Mouse (Mus musculus) forebrain, embryonic 14.5 days (tissue): ENCODE results near the gene Eif4ebp2. TPM values are rescaled to one million over a fixed set of nuclear protein-coding genes. Genes with fewer than 3 reads are reported as not detected.
A peak's percentile ranks its signal among the peaks of the same experiment; 100 is the strongest.

Source experiments
- ATAC-seq: fragments of 200-750 bp; cut with Nextera tagmentation; 2 replicates; pipeline ENCODE4 v1.8.0; 2017; ENCODE audit warnings: mild to moderate bottlenecking, moderate library complexity
- DNase-seq: peaks from one replicate; pipeline ENCODE4 v3.0.0-alpha.2; 2015; ENCODE audit warnings: low spot score
- H3K27ac ChIP-seq: fragments of 300-500 bp; sonication (generic); 2 replicates; pipeline ENCODE4 v1.5.1; 2014; ENCODE audit warnings: low read depth, mild to moderate bottlenecking, control low read depth, low read length, moderate library complexity
- H3K27me3 ChIP-seq: fragments of 300-500 bp; sonication (generic); replicated peaks from 2 replicates; pipeline ENCODE4 v1.6.1; 2014; ENCODE audit warnings: low read length, control low read depth, mixed read lengths; ENCODE audit not compliant: control insufficient read depth, insufficient read depth
- H3K36me3 ChIP-seq: fragments of 300-500 bp; sonication (generic); 2 replicates; pipeline ENCODE4 v1.6.1; 2014; ENCODE audit warnings: low read length, control low read depth; ENCODE audit not compliant: control insufficient read depth, insufficient read depth
- H3K4me1 ChIP-seq: fragments of 300-500 bp; sonication (generic); 2 replicates; pipeline ENCODE4 v1.6.1; 2014; ENCODE audit warnings: antibody characterized with exemption, low read length, control low read depth; ENCODE audit not compliant: control insufficient read depth, insufficient read depth
- H3K4me2 ChIP-seq: fragments of 300-500 bp; sonication (generic); 2 replicates; pipeline ENCODE4 v1.6.1; 2014; ENCODE audit warnings: mild to moderate bottlenecking, control low read depth, low read length
- H3K4me3 ChIP-seq: fragments of 300-500 bp; sonication (generic); 2 replicates; pipeline ENCODE4 v1.5.1; 2014; ENCODE audit warnings: low read depth, low read length, control low read depth
- H3K9ac ChIP-seq: fragments of 300-500 bp; sonication (generic); 2 replicates; pipeline ENCODE4 v1.6.1; 2014; ENCODE audit warnings: mild to moderate bottlenecking, low read length, control low read depth, moderate library complexity
- H3K9me3 ChIP-seq: fragments of 300-500 bp; sonication (generic); replicated peaks from 2 replicates; pipeline ENCODE4 v1.6.1; 2016; ENCODE audit warnings: low read length, control low read depth, mixed read lengths; ENCODE audit not compliant: control insufficient read depth
- WGBS: fragments of 180-500 bp; shearing (Covaris S2); extraction: QIAGEN DNeasy Blood & Tissue Kit; methylation state at CpG from one replicate; pipeline ENCODE4 v1.1.7; 2014; 5-methylcytosine and 5-hydroxymethylcytosine counted together
- polyA plus RNA-seq: library from polyadenylated mRNA; unstranded; fragments of >200 nt; fragmentation: Nextera tagmentation; extraction: Ambion mirVana; gene quantifications from 2 replicates; pipeline ENCODE4 v1.2.1, GENCODE M21; 2014

Gene Eif4ebp2
- polyA plus RNA-seq, 1 experiment from 2014 or later: 50.0 TPM

DNA sequence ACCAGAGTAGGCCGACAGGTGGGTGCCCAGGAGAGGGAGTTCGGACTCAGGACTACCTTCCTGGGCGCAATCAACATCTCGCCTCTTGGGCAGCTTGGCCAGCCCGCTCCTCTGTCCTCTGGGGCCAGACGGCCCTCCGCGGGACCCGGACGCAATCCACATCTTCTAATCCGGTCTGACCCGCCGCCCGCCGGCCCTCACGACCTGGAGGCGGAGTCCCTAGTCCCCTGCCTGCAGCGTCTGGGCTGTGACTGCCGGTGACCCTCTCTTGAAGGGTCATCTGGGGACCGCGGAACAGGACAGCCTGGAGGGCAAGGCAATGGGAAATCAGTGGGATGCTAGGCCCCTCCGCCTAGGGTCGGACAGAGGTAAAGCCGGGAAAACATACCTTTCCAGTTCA lies 33.3 kb downstream of the Eif4ebp2 start:
- H3K9me3 ChIP-seq: no peaks in the 10 kb centered on the region
- peaks cover 38% of the 10 kb centered on the region for H3K27me3 ChIP-seq
- no peak overlapping the region for H3K9ac ChIP-seq
- no peaks in the 10 kb centered on the region for H3K36me3 ChIP-seq
- DNase-seq (no peak), ATAC-seq (no peak)
- peaks cover under 1% of the 10 kb centered on the region; the same call in 1 of the 2 replicates for H3K4me1 ChIP-seq
- H3K4me3 ChIP-seq: no peak overlapping the region
- WGBS: 6% methylated on average over 24 of the region's 24 CpGs
- no peak overlapping the region for H3K27ac ChIP-seq
- H3K4me2 ChIP-seq: no peak overlapping the region

DNA sequence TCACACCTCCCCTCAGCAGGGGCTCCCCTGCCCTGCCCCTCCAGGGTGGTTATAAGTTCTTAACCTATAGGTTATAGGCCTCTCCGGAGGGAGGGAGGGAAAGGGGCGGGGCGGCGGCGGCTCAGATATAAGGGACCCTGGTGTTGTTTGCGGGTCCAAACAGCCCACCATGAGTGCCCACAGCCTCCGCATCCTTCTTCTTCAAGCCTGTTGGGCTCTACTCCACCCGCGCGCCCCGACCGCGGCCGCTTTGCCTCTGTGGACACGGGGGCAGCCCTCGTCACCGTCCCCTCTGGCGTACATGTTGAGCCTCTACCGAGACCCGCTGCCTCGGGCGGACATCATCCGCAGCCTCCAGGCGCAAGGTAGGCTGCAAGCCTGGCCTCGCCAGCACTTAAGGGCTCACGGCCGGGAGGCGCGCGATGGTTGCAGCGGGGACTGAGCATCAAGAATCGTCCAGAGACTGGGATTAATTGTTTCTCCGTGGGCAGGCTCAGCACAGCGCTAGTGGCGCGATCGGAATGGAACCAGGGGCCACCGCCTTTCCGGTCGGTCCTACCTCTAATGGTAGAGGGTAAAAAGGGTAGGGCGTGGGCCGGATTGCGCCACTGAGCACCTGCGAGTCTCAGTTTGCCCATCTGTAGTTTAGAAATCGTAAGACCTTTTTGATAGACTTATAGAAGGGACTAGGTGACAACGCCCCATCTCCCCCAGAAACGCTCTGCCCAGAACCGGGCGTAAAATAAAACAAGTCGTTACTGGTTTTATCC lies 34.1 kb downstream of the Eif4ebp2 start:
- Histone ChIP-seq H3K27ac (no peak overlapping the region), H3K4me2 (peak overlapping the region; percentile 83), H3K4me3 (peak overlapping the region; percentile 35), H3K9ac (peak overlapping the region; percentile 58), H3K27me3 (peaks cover 38% of the 10 kb centered on the region), H3K9me3 (no peaks in the 10 kb centered on the region), H3K4me1 (no peaks in the 10 kb centered on the region), H3K36me3 (no peaks in the 10 kb centered on the region)
- DNase-seq (peak; percentile 45), ATAC-seq (0 out of 2 replicates have a peak, but pooled peaks have one; percentile 32)
- WGBS: 5% methylated on average over 45 of the region's 50 CpGs

DNA sequence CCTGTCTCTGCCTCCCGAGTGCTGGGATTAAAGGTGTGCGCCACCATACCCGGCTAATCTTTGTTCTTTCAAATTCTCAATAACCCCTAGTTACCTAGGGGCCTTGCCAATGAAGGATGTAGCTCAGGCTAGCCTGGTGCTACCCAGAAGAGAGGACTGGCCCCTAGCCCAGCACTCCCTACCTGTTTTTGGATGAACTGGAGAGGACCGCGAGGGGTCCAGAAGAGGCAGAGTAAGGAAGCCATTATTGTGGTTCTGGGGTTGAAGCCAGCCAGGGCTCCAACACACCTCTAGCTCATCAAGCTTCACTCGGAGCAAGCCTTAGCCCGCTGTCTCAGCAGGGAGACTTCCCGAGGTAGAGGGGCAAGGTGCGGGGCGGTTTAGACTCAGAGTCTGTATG lies 34.8 kb downstream of the Eif4ebp2 start, which contains the start of gene Nodal:
Gene Nodal (plus strand): TSS at position 301 of the 400 bp plus-strand sequence.
- Histone ChIP-seq H3K4me1 (no peaks in the 10 kb centered on the region), H3K4me2 (peak within 1 kb of the TSS; percentile 83), H3K27ac (no peak within 1 kb of the TSS), H3K9me3 (no peaks in the 10 kb centered on the region), H3K9ac (peak within 1 kb of the TSS; percentile 58), H3K27me3 (peaks cover 38% of the 10 kb centered on the region), H3K4me3 (peak within 1 kb of the TSS; percentile 35), H3K36me3 (no peaks in the 10 kb centered on the region)
- WGBS: 27% methylated on average over 10 of the region's 10 CpGs
- ATAC-seq (no peak), DNase-seq (no peak)

DNA sequence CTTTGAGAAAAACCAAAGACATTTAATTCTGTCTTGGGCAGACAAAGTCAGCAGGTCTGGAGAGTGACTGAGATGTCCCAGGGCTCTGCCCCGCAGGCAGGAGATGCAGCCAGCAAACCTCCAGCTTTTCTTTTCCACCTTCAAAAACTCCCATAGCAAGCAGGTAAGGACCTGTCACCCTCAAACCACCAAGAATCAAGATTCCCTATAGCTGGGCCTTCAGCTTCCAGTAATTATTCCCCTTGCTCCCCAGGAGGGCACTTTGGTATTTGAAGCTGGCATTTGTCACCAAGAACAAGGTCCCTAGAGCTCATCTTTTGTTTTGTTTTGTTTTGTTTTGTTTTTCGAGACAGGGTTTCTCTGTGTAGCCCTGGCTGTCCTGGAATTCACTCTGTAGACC lies 35.4 kb downstream of the Eif4ebp2 start:
- no peak overlapping the region for H3K27ac ChIP-seq
- WGBS: 43% methylated on average over 2 of the region's 2 CpGs
- no peak overlapping the region for H3K4me3 ChIP-seq
- ATAC-seq: no peak
- H3K9me3 ChIP-seq: no peaks in the 10 kb centered on the region
- H3K9ac ChIP-seq: no peak overlapping the region
- peaks cover 38% of the 10 kb centered on the region for H3K27me3 ChIP-seq
- no peaks in the 10 kb centered on the region for H3K36me3 ChIP-seq
- DNase-seq: no peak
- H3K4me2 ChIP-seq: no peak overlapping the region
- no peaks in the 10 kb centered on the region for H3K4me1 ChIP-seq

DNA sequence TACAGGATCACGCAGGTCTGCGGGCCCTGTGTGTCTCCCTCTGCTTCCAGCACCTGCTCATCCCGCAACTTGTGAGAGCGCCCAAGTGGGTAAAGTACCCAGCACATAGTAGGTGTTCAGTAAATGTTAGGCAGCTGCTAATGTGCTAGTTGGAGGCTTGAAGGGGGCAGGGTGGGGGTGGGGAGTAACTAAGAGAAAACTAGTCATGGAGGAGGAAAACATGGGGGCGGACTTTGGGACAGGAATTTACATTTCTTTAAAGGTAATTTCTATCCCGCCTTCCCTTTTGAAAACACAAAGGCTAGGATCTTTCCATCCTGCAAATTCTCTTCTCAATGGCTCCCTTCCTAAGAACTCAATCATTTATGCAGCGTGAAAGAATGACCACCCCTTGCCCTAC lies 35.9 kb downstream of the Eif4ebp2 start:
- no peaks in the 10 kb centered on the region for H3K4me1 ChIP-seq
- H3K9ac ChIP-seq: no peak overlapping the region
- WGBS: 38% methylated on average over 7 of the region's 7 CpGs
- no peak overlapping the region for H3K4me2 ChIP-seq
- H3K27ac ChIP-seq: no peak overlapping the region
- no peaks in the 10 kb centered on the region for H3K9me3 ChIP-seq
- no peak for DNase-seq
- no peak overlapping the region for H3K4me3 ChIP-seq
- no peaks in the 10 kb centered on the region for H3K36me3 ChIP-seq
- H3K27me3 ChIP-seq: peaks cover 38% of the 10 kb centered on the region
- ATAC-seq: no peak

DNA sequence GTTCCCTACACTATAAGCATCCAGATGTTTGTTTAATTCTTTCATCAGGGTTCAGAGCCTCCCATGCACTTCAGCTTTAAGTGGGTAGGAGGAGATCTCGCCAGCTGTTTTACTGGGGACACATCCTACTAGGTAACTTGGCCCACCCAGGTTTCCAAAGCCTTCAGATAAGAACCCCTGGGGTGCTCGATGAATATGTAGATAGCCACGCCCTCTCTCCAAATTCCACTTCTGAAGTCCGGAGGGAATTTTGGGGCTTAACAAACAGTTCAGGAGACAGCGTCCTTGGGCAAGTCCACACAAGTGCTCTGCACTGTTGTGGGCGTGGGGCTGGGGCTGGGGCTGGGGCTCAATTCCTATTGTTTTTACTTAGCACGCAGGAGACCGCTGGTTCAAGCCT lies 36.6 kb downstream of the Eif4ebp2 start:
- H3K4me2 ChIP-seq: no peak overlapping the region
- WGBS: 18% methylated on average over 8 of the region's 8 CpGs
- no peaks in the 10 kb centered on the region for H3K4me1 ChIP-seq
- no peaks in the 10 kb centered on the region for H3K36me3 ChIP-seq
- H3K27me3 ChIP-seq: peaks cover 38% of the 10 kb centered on the region
- no peak overlapping the region for H3K4me3 ChIP-seq
- H3K9ac ChIP-seq: no peak overlapping the region
- H3K27ac ChIP-seq: no peak overlapping the region
- no peak for DNase-seq
- H3K9me3 ChIP-seq: no peaks in the 10 kb centered on the region
- no peak for ATAC-seq

DNA sequence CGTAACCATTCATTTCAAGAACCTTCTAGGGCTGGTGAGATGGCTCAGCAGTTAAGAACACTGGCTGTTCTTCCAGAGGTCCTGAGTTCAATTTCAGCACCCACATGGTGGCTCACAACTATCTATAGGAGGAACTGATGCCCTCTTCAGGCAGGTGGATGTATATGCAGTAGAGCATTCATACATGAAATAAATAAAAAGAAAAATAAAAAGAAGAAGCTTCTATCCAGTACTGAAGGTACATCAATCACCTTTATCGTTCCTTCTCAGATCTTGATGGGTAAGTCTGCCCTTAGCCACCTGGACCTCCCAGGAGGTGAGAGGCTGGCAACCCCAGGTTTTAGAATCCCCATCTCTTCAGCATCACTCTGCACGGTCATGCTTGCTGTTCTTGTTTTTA lies 37.2 kb downstream of the Eif4ebp2 start:
- Histone ChIP-seq H3K9ac (no peak overlapping the region), H3K9me3 (no peaks in the 10 kb centered on the region), H3K4me2 (no peak overlapping the region), H3K27ac (no peak overlapping the region), H3K4me3 (no peak overlapping the region), H3K27me3 (peaks cover 33% of the 10 kb centered on the region), H3K36me3 (no peaks in the 10 kb centered on the region), H3K4me1 (no peaks in the 10 kb centered on the region)
- no peak for ATAC-seq
- WGBS: 85% methylated on average over 3 of the region's 3 CpGs
- no peak for DNase-seq

DNA sequence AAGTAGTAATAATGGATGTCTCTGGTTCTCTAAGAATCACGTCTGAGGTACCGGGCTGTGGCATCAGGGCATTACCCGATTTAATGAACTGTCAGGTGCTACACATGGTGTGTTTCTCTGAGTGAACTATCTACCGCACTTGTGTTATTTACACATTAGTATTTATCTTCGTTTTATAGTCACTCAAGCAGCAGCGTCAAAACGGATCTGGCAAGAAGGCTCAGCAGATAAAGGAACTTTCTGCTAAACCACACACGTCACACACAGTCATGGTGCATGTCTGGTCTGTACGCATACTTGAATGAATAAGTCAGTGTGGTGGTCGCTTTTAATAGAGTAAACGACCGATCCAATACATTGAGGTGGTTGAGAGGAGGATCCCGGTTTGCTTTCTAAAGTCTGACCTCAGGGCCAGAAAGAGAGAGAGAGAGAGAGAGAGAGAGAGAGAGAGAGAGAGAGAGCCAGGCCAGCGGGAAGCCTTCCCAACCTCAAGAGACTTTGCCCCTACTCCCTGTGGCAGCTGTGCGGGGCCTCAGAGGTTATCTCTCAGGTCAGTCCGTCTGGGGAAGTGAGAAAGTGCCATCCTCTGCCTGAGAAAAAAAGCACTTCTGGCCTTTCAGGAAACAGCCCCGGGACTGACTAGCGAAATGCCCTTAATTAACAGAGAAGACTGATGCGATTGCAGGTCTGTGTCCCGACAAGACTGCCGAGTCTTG lies 39.4 kb downstream of the Eif4ebp2 start:
- 64% methylated on average over 21 of the region's 21 CpGs for WGBS
- DNase-seq: no peak

DNA sequence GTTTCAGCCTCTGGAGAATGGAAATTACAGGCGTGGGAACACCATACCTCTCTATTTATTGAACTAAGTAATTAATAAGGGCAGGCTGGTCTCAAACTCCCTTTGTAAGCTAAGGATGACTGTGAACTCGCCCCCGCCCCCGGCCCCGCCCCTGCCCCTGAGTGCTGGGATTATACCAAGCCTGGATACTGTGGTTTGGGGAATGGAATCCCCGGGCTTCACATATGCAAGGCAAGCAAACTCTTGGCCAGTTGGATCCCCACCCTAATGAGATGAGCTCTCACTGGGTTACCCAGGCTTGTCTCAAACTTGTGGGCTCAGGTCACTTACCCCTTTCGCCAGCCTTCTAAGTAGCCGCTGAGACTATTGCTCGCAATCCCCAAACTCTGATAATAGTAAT lies 42.3 kb downstream of the Eif4ebp2 start:
- 21% methylated on average over 9 of the region's 9 CpGs for WGBS

More for the DNA sequence above, 39.4 kb downstream of the Eif4ebp2 start:
- Histone ChIP-seq H3K36me3 (no peaks in the 10 kb centered on the region), H3K27me3 (peaks cover 13% of the 10 kb centered on the region), H3K27ac (no peak overlapping the region), H3K9ac (no peak overlapping the region), H3K4me1 (no peaks in the 10 kb centered on the region), H3K4me3 (no peak overlapping the region), H3K4me2 (no peak overlapping the region), H3K9me3 (no peaks in the 10 kb centered on the region)
- no peak for ATAC-seq

More for the DNA sequence above, 42.3 kb downstream of the Eif4ebp2 start:
- Histone ChIP-seq H3K4me1 (no peaks in the 10 kb centered on the region), H3K4me2 (no peak overlapping the region), H3K9ac (no peak overlapping the region), H3K27me3 (0 out of 2 replicates have a peak, but pooled peaks cover 4% of the 10 kb centered on the region), H3K36me3 (no peaks in the 10 kb centered on the region), H3K27ac (no peak overlapping the region), H3K4me3 (no peak overlapping the region), H3K9me3 (no peaks in the 10 kb centered on the region)
- DNase-seq (no peak), ATAC-seq (no peak)
